Mouse (Mus musculus): ENCODE measurements at regions not wholly inside any gene's neighbourhood (a gene's known extent, or its start where the extent isn't known, plus 50 kb on each side); places are given as distances from the start of the nearest gene placed in this dataset.
A peak's percentile ranks its signal among the peaks of the same experiment; 100 is the strongest.
"Not testable (repeated sequence)": the region's sequence is repeated elsewhere in the genome, so short reads cannot be mapped to it uniquely, and the experiment has no call there.

GRCm38 (mm10) chr13:104549016-104549415 lies 243.3 kb upstream of the Srek1ip1 start:
- Histone ChIP-seq H3K4me2 (ENCODE audit: low read depth) (no peak overlapping the region), H3K27me3 (ENCODE audit: control insufficient read depth, insufficient read depth, insufficient read length) (no peaks in the 10 kb centered on the region), H3K79me2 (ENCODE audit: control insufficient read depth, insufficient read depth) (no peaks in the 10 kb centered on the region), H3K36me3 (ENCODE audit: control insufficient read depth, insufficient read depth) (no peaks in the 10 kb centered on the region), H3K4me3 (no peak overlapping the region), H3ac (ENCODE audit: control insufficient read depth, insufficient read length) (no peak overlapping the region)
- no peak for TF ChIP-seq E2F4 (IDR thresholded peaks at IDR 0.05; ENCODE audit: insufficient read depth)
- TF ChIP-seq USF1 (IDR thresholded peaks at IDR 0.05; ENCODE audit: low read depth): no peak
- TF ChIP-seq MAX (IDR thresholded peaks at IDR 0.05; ENCODE audit: low read depth): no peak
- no peak for TF ChIP-seq SRF (IDR thresholded peaks at IDR 0.05; ENCODE audit: control insufficient read depth, insufficient read length, low read depth)
- no peak for TF ChIP-seq MYOD1 (IDR thresholded peaks at IDR 0.05; ENCODE audit: control insufficient read depth in 1 of 3, insufficient read length in 2 of 3, low read depth in 2 of 3)
- TF ChIP-seq TCF3 (IDR thresholded peaks at IDR 0.05; ENCODE audit: insufficient read length, low read depth): no peak
- no peak for TF ChIP-seq POLR2AphosphoS2 (IDR thresholded peaks at IDR 0.05; ENCODE audit: insufficient read length, low read depth)
- TF ChIP-seq POLR2A (IDR thresholded peaks at IDR 0.05; ENCODE audit: insufficient read length, low read depth): no peak
- no peak for TF ChIP-seq REST (IDR thresholded peaks at IDR 0.05; ENCODE audit: insufficient read depth, insufficient read length)
- TF ChIP-seq MYOG (IDR thresholded peaks at IDR 0.05; ENCODE audit: control insufficient read depth in 1 of 3, insufficient read depth in 1 of 3, insufficient read length in 2 of 3, low read depth in 2 of 3): no peak
- TF ChIP-seq TCF12 (IDR thresholded peaks at IDR 0.05; ENCODE audit: insufficient read depth, poor library complexity, severe bottlenecking): no peak
- TF ChIP-seq CEBPB (IDR thresholded peaks at IDR 0.05; ENCODE audit: insufficient read depth, poor library complexity, severe bottlenecking): no peak

DNA sequence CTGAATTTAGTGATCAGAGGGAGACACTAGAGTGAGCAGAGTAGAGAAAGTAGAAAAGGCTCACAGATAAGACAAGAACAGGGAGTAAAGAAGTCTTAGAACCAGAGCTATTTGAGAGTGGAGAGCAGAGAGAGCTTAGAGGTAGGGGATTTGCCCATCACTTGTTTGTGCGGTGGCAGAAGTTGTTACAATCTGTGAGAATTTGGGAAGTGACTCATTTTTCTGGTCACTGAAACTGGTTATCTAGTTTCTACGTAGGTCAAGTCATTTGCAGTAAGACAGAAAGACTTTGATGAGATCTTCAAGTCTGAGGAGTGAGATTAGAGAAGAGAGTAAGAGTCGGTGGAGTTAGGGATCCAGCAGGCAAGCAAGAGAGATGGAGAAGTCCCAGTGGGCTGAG lies 239.0 kb upstream of the Srek1ip1 start:
- Histone ChIP-seq H3ac (ENCODE audit: control insufficient read depth, insufficient read length) (no peak overlapping the region), H3K79me2 (ENCODE audit: control insufficient read depth, insufficient read depth) (no peaks in the 10 kb centered on the region), H3K27me3 (ENCODE audit: control insufficient read depth, insufficient read depth, insufficient read length) (no peaks in the 10 kb centered on the region), H3K4me3 (no peak overlapping the region), H3K4me2 (ENCODE audit: low read depth) (no peak overlapping the region), H3K36me3 (ENCODE audit: control insufficient read depth, insufficient read depth) (no peaks in the 10 kb centered on the region)
- TF ChIP-seq POLR2AphosphoS2 (IDR thresholded peaks at IDR 0.05; ENCODE audit: insufficient read length, low read depth) (no peak), E2F4 (IDR thresholded peaks at IDR 0.05; ENCODE audit: insufficient read depth) (no peak), CEBPB (IDR thresholded peaks at IDR 0.05; ENCODE audit: insufficient read depth, poor library complexity, severe bottlenecking) (no peak), USF1 (IDR thresholded peaks at IDR 0.05; ENCODE audit: low read depth) (no peak), MAX (IDR thresholded peaks at IDR 0.05; ENCODE audit: low read depth) (no peak)

DNA sequence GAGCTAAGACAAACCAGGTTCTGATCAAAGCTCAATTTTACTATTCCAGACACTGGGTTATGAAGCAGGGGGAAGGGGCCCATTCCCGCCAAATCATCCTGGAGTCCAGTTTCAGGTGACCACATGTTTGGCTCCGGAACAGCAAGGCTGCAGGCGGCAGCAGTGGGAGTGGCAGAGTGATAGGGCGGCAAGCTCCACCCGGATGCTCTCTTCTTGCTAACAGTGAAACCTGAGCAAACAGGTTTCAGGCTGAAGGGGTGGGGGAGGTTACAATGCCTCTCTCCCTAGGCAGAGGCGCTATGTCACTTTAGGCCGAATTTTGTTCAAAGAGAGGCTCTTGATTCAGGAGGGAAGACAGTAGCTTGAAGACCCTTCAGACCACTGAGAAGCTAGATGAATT lies 235.7 kb upstream of the Srek1ip1 start:
- not testable (repeated sequence) for H3K36me3 ChIP-seq (ENCODE audit: control insufficient read depth, insufficient read depth); H3K79me2 ChIP-seq (ENCODE audit: control insufficient read depth, insufficient read depth); H3ac ChIP-seq (ENCODE audit: control insufficient read depth, insufficient read length); H3K27me3 ChIP-seq (ENCODE audit: control insufficient read depth, insufficient read depth, insufficient read length); H3K4me2 ChIP-seq (ENCODE audit: low read depth); H3K4me3 ChIP-seq

DNA sequence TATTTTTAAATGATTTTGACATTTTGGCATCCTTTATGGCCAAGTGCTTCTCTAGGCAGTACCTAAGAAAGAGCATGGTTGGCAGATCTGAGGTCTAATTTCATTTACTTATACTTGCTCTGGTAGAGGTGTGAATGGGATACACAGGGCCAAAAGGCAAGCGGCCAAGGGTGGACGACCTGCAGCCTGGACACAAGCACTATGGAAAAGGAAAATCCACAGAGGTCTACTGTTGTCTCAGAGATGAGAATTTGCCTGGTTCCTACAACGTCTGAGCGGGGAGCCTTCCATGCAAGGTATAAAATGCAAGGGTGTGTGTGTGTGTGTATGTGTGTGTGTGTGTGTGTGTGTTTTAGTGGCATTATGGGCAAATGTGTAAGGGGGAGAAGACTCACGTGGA lies 232.4 kb upstream of the Srek1ip1 start:
- Histone ChIP-seq H3K27me3 (ENCODE audit: control insufficient read depth, insufficient read depth, insufficient read length) (no peaks in the 10 kb centered on the region), H3K4me3 (no peak overlapping the region), H3ac (ENCODE audit: control insufficient read depth, insufficient read length) (no peak overlapping the region), H3K36me3 (ENCODE audit: control insufficient read depth, insufficient read depth) (no peaks in the 10 kb centered on the region), H3K79me2 (ENCODE audit: control insufficient read depth, insufficient read depth) (no peaks in the 10 kb centered on the region), H3K4me2 (ENCODE audit: low read depth) (no peak overlapping the region)
- TF ChIP-seq MYOD1 (IDR thresholded peaks at IDR 0.05; ENCODE audit: control insufficient read depth in 1 of 3, insufficient read length in 2 of 3, low read depth in 2 of 3) (no peak), POLR2AphosphoS2 (IDR thresholded peaks at IDR 0.05; ENCODE audit: insufficient read length, low read depth) (no peak), E2F4 (IDR thresholded peaks at IDR 0.05; ENCODE audit: insufficient read depth) (no peak), TCF3 (IDR thresholded peaks at IDR 0.05; ENCODE audit: insufficient read length, low read depth) (no peak), REST (IDR thresholded peaks at IDR 0.05; ENCODE audit: insufficient read depth, insufficient read length) (no peak)

DNA sequence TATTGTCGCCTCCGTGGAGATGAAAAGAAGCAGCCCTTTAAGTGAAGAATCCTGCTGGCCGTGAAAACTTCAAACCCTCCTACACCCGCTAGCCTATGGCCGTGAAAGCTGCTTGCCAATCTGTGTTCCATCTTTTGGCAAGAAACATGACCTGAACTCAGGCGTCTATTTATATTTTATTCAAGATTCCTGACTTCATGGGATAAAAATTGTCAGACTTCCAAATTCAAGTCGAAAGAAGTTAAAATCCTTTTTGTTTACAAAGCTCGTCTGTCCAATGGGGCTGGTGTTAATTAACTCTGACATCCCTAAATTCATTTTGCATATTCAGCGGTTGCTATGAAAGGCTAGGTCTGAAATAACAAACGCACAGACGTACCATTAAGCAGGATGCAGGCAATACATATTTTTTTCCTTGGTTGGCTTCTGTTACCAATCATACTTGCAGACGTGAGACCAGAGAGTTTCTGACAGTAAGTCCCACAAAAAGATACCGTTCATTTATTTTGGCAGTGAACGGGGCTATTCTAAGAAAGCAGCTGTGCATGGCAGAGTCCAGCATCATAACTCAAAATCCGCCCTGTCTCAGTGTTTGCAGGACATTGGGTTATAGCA lies 231.7 kb upstream of the Srek1ip1 start:
- TF ChIP-seq MYOD1 (IDR thresholded peaks at IDR 0.05; ENCODE audit: control insufficient read depth in 1 of 3, insufficient read length in 2 of 3, low read depth in 2 of 3): peak in 2 of 3 experiments; percentile 11 to 51
- TF ChIP-seq TCF12 (IDR thresholded peaks at IDR 0.05; ENCODE audit: insufficient read depth, poor library complexity, severe bottlenecking): no peak
- no peak for TF ChIP-seq USF1 (IDR thresholded peaks at IDR 0.05; ENCODE audit: low read depth)
- peak in 1 of 3 experiments; percentile 67 for TF ChIP-seq MYOG (IDR thresholded peaks at IDR 0.05; ENCODE audit: control insufficient read depth in 1 of 3, insufficient read depth in 1 of 3, insufficient read length in 2 of 3, low read depth in 2 of 3)
- no peak for TF ChIP-seq E2F4 (IDR thresholded peaks at IDR 0.05; ENCODE audit: insufficient read depth)
- TF ChIP-seq POLR2AphosphoS2 (IDR thresholded peaks at IDR 0.05; ENCODE audit: insufficient read length, low read depth): no peak
- Histone ChIP-seq H3K4me2 (ENCODE audit: low read depth) (peak overlapping the region; percentile 55), H3K79me2 (ENCODE audit: control insufficient read depth, insufficient read depth) (no peaks in the 10 kb centered on the region), H3K27me3 (ENCODE audit: control insufficient read depth, insufficient read depth, insufficient read length) (no peaks in the 10 kb centered on the region), H3ac (ENCODE audit: control insufficient read depth, insufficient read length) (no peak overlapping the region), H3K36me3 (ENCODE audit: control insufficient read depth, insufficient read depth) (no peaks in the 10 kb centered on the region), H3K4me3 (no peak overlapping the region)

GRCm38 (mm10) chr13:104562536-104562935 lies 229.7 kb upstream of the Srek1ip1 start:
- H3K27me3 ChIP-seq (ENCODE audit: control insufficient read depth, insufficient read depth, insufficient read length): no peaks in the 10 kb centered on the region
- no peaks in the 10 kb centered on the region for H3K79me2 ChIP-seq (ENCODE audit: control insufficient read depth, insufficient read depth)
- no peak overlapping the region for H3ac ChIP-seq (ENCODE audit: control insufficient read depth, insufficient read length)
- no peak overlapping the region for H3K4me3 ChIP-seq
- H3K36me3 ChIP-seq (ENCODE audit: control insufficient read depth, insufficient read depth): no peaks in the 10 kb centered on the region
- TF ChIP-seq SRF (IDR thresholded peaks at IDR 0.05; ENCODE audit: control insufficient read depth, insufficient read length, low read depth) (no peak), POLR2AphosphoS2 (IDR thresholded peaks at IDR 0.05; ENCODE audit: insufficient read length, low read depth) (no peak), CEBPB (IDR thresholded peaks at IDR 0.05; ENCODE audit: insufficient read depth, poor library complexity, severe bottlenecking) (no peak), TCF3 (IDR thresholded peaks at IDR 0.05; ENCODE audit: insufficient read length, low read depth) (no peak), MYOG (IDR thresholded peaks at IDR 0.05; ENCODE audit: control insufficient read depth in 1 of 3, insufficient read depth in 1 of 3, insufficient read length in 2 of 3, low read depth in 2 of 3) (no peak), MYOD1 (IDR thresholded peaks at IDR 0.05; ENCODE audit: control insufficient read depth in 1 of 3, insufficient read length in 2 of 3, low read depth in 2 of 3) (no peak), REST (IDR thresholded peaks at IDR 0.05; ENCODE audit: insufficient read depth, insufficient read length) (no peak), MAX (IDR thresholded peaks at IDR 0.05; ENCODE audit: low read depth) (no peak), USF1 (IDR thresholded peaks at IDR 0.05; ENCODE audit: low read depth) (no peak), TCF12 (IDR thresholded peaks at IDR 0.05; ENCODE audit: insufficient read depth, poor library complexity, severe bottlenecking) (no peak), E2F4 (IDR thresholded peaks at IDR 0.05; ENCODE audit: insufficient read depth) (no peak), POLR2A (IDR thresholded peaks at IDR 0.05; ENCODE audit: insufficient read length, low read depth) (no peak)
- H3K4me2 ChIP-seq (ENCODE audit: low read depth): no peak overlapping the region

Measured in myocyte (in vitro differentiated cells).